Mouse (Mus musculus) myocyte (in vitro differentiated cells): ENCODE measurements at regions not wholly inside any gene's neighbourhood (a gene's known extent, or its start where the extent isn't known, plus 50 kb on each side); places are given as distances from the start of the nearest gene placed in this dataset.

Experiments
- H3K27me3 ChIP-seq: one replicate; pipeline ENCODE4 v1.6.1; 2011; ENCODE audit not compliant: control insufficient read depth, insufficient read depth, insufficient read length
- H3K36me3 ChIP-seq: one replicate; pipeline ENCODE4 v1.6.1; 2011; ENCODE audit not compliant: control insufficient read depth, insufficient read depth
- H3K4me2 ChIP-seq: one replicate; pipeline ENCODE4 v1.6.1; 2011; ENCODE audit warnings: low read depth, control low read depth
- H3K4me3 ChIP-seq: one replicate; pipeline ENCODE4 v1.5.1; 2011; ENCODE audit warnings: mild to moderate bottlenecking, control low read depth, moderate library complexity
- H3K79me2 ChIP-seq: one replicate; pipeline ENCODE4 v1.6.1; 2011; ENCODE audit not compliant: control insufficient read depth, insufficient read depth
- H3ac ChIP-seq: one replicate; pipeline ENCODE4 v1.6.1; 2011; ENCODE audit not compliant: control insufficient read depth, insufficient read length
- CEBPB ChIP-seq: IDR thresholded peaks from 2 replicates; pipeline ENCODE4 v1.6.1; 2011; ENCODE audit warnings: mild to moderate bottlenecking, moderate library complexity; ENCODE audit not compliant: poor library complexity, insufficient read depth, severe bottlenecking
- E2F4 ChIP-seq: IDR thresholded peaks from one replicate; pipeline ENCODE4 v1.6.1; 2011; ENCODE audit warnings: mild to moderate bottlenecking, control low read depth, moderate library complexity; ENCODE audit not compliant: insufficient read depth
- MAX ChIP-seq: IDR thresholded peaks from one replicate; pipeline ENCODE4 v1.6.1; 2011; ENCODE audit warnings: low read depth, mild to moderate bottlenecking, control low read depth
- MYOD1 ChIP-seq, 3 experiments: IDR thresholded peaks; one replicate each; pipeline ENCODE4 v1.6.1; 2011; ENCODE audit warnings: control low read depth in 2 of 3, low read depth in 2 of 3, mild to moderate bottlenecking in 2 of 3, moderate library complexity in 1 of 3; ENCODE audit not compliant: insufficient read length in 2 of 3, control insufficient read depth in 1 of 3
- MYOG ChIP-seq, 3 experiments: IDR thresholded peaks; one replicate each; pipeline ENCODE4 v1.6.1; 2011; ENCODE audit warnings: control low read depth in 2 of 3, low read depth in 2 of 3, mild to moderate bottlenecking in 2 of 3; ENCODE audit not compliant: insufficient read length in 2 of 3, control insufficient read depth in 1 of 3, insufficient read depth in 1 of 3
- POLR2A ChIP-seq: IDR thresholded peaks from one replicate; pipeline ENCODE4 v1.6.1; 2011; ENCODE audit warnings: low read depth, mild to moderate bottlenecking, control low read depth, moderate library complexity; ENCODE audit not compliant: insufficient read length
- POLR2AphosphoS2 ChIP-seq: IDR thresholded peaks from one replicate; pipeline ENCODE4 v1.6.1; 2011; ENCODE audit warnings: low read depth, control low read depth; ENCODE audit not compliant: insufficient read length
- REST ChIP-seq: IDR thresholded peaks from one replicate; pipeline ENCODE4 v1.6.1; 2011; ENCODE audit warnings: mild to moderate bottlenecking, control low read depth, moderate library complexity; ENCODE audit not compliant: insufficient read depth, insufficient read length
- SRF ChIP-seq: IDR thresholded peaks from one replicate; pipeline ENCODE4 v1.6.1; 2011; ENCODE audit warnings: low read depth; ENCODE audit not compliant: control insufficient read depth, insufficient read length
- TCF12 ChIP-seq: IDR thresholded peaks from one replicate; pipeline ENCODE4 v1.6.1; 2011; ENCODE audit warnings: mild to moderate bottlenecking, control low read depth; ENCODE audit not compliant: poor library complexity, insufficient read depth, severe bottlenecking
- TCF3 ChIP-seq: IDR thresholded peaks from one replicate; pipeline ENCODE4 v1.6.1; 2011; ENCODE audit warnings: low read depth, control low read depth; ENCODE audit not compliant: insufficient read length
- USF1 ChIP-seq: IDR thresholded peaks from one replicate; pipeline ENCODE4 v1.6.1; 2011; ENCODE audit warnings: low read depth, mild to moderate bottlenecking, control low read depth, moderate library complexity

GRCm38 (mm10) chr2:159725158-159726076 is 608.5 kb downstream of the Gm826 start:
- H3K79me2 ChIP-seq = no peaks in the 10 kb centered on the region
- TF ChIP-seq CEBPB (no peak), USF1 (no peak)

GRCm38 (mm10) chr2:159729301-159729700 is 604.7 kb downstream of the Gm826 start:
- Histone ChIP-seq H3ac (no peak overlapping the region), H3K4me2 (no peak overlapping the region), H3K4me3 (no peak overlapping the region), H3K36me3 (no peaks in the 10 kb centered on the region), H3K27me3 (no peaks in the 10 kb centered on the region), H3K79me2 (no peaks in the 10 kb centered on the region)
- TF ChIP-seq MAX (no peak), USF1 (no peak), TCF12 (no peak), MYOD1 (IDR thresholded peaks at IDR 0.05; ENCODE audit: control insufficient read depth in 1 of 3, insufficient read length in 2 of 3, low read depth in 2 of 3) (no peak), CEBPB (no peak), SRF (no peak), POLR2A (no peak), TCF3 (no peak), MYOG (IDR thresholded peaks at IDR 0.05; ENCODE audit: control insufficient read depth in 1 of 3, insufficient read depth in 1 of 3, insufficient read length in 2 of 3, low read depth in 2 of 3) (no peak), E2F4 (no peak), POLR2AphosphoS2 (no peak), REST (no peak)

More at GRCm38 (mm10) chr2:159725158-159726076, 608.5 kb downstream of the Gm826 start:
- H3K4me3 ChIP-seq = no peak overlapping the region
- no peak overlapping the region for H3ac ChIP-seq
- no peak overlapping the region for H3K4me2 ChIP-seq
- no peaks in the 10 kb centered on the region for H3K36me3 ChIP-seq
- H3K27me3 ChIP-seq = no peaks in the 10 kb centered on the region

- Histone ChIP-seq H3ac (no peak overlapping the region), H3K36me3 (no peaks in the 10 kb centered on the region), H3K79me2 (no peaks in the 10 kb centered on the region), H3K4me3 (no peak overlapping the region), H3K4me2 (no peak overlapping the region), H3K27me3 (no peaks in the 10 kb centered on the region)
- TF ChIP-seq TCF3 (no peak), CEBPB (no peak), REST (no peak), E2F4 (no peak), MAX (no peak), MYOG (IDR thresholded peaks at IDR 0.05; ENCODE audit: control insufficient read depth in 1 of 3, insufficient read depth in 1 of 3, insufficient read length in 2 of 3, low read depth in 2 of 3) (no peak), SRF (no peak), POLR2AphosphoS2 (no peak), MYOD1 (IDR thresholded peaks at IDR 0.05; ENCODE audit: control insufficient read depth in 1 of 3, insufficient read length in 2 of 3, low read depth in 2 of 3) (no peak), POLR2A (no peak), TCF12 (no peak), USF1 (no peak)
These were observed 603.7 kb downstream of the Gm826 start for GRCm38 (mm10) chr2:159730221-159730620.

- Histone ChIP-seq H3K27me3 (no peaks in the 10 kb centered on the region), H3K79me2 (no peaks in the 10 kb centered on the region), H3ac (no peak overlapping the region), H3K4me2 (no peak overlapping the region), H3K36me3 (no peaks in the 10 kb centered on the region), H3K4me3 (no peak overlapping the region)
- TF ChIP-seq TCF12 = no peak
- TF ChIP-seq SRF = no peak
- TF ChIP-seq POLR2AphosphoS2 = no peak
- TF ChIP-seq MYOG (IDR thresholded peaks at IDR 0.05; ENCODE audit: control insufficient read depth in 1 of 3, insufficient read depth in 1 of 3, insufficient read length in 2 of 3, low read depth in 2 of 3) = no peak
- TF ChIP-seq CEBPB = no peak
- TF ChIP-seq POLR2A = no peak
- no peak for TF ChIP-seq USF1
- no peak for TF ChIP-seq MYOD1 (IDR thresholded peaks at IDR 0.05; ENCODE audit: control insufficient read depth in 1 of 3, insufficient read length in 2 of 3, low read depth in 2 of 3)
- no peak for TF ChIP-seq MAX
- TF ChIP-seq REST = no peak
- no peak for TF ChIP-seq TCF3
- no peak for TF ChIP-seq E2F4
These were observed 602.7 kb downstream of the Gm826 start for GRCm38 (mm10) chr2:159731305-159731704.

GRCm38 (mm10) chr2:159732413-159732812 is 601.5 kb downstream of the Gm826 start:
- TF ChIP-seq TCF12 (no peak), MYOD1 (IDR thresholded peaks at IDR 0.05; ENCODE audit: control insufficient read depth in 1 of 3, insufficient read length in 2 of 3, low read depth in 2 of 3) (no peak), USF1 (no peak), REST (no peak), POLR2AphosphoS2 (no peak), CEBPB (no peak), E2F4 (no peak), SRF (no peak), TCF3 (no peak), MYOG (IDR thresholded peaks at IDR 0.05; ENCODE audit: control insufficient read depth in 1 of 3, insufficient read depth in 1 of 3, insufficient read length in 2 of 3, low read depth in 2 of 3) (no peak), POLR2A (no peak), MAX (no peak)
- Histone ChIP-seq H3K27me3 (no peaks in the 10 kb centered on the region), H3K36me3 (no peaks in the 10 kb centered on the region), H3K4me3 (no peak overlapping the region), H3K4me2 (no peak overlapping the region), H3ac (no peak overlapping the region), H3K79me2 (no peaks in the 10 kb centered on the region)
